Mouse (Mus musculus) intestine, postnatal 0 days (tissue): ENCODE data around the gene Mpp1. TPM values are rescaled to one million over a fixed set of nuclear protein-coding genes. Genes with fewer than 3 reads are reported as not detected.
A peak's percentile ranks its signal among the peaks of the same experiment; 100 is the strongest.

Experiments
- ATAC-seq: fragments of 200-750 bp; cut with Nextera tagmentation; 2 replicates; pipeline ENCODE4 v1.8.0; 2017; ENCODE audit warnings: mild to moderate bottlenecking, moderate TSS enrichment, moderate library complexity
- H3K27ac ChIP-seq: fragments of 300-500 bp; sonication (generic); 2 replicates; pipeline ENCODE4 v1.5.1; 2014; ENCODE audit warnings: mild to moderate bottlenecking, low read depth, low read length, moderate library complexity
- H3K27me3 ChIP-seq: fragments of 300-500 bp; sonication (generic); replicated peaks from 2 replicates; pipeline ENCODE4 v1.6.1; 2014; ENCODE audit warnings: low read length, mixed read lengths; ENCODE audit not compliant: control insufficient read depth, insufficient read depth
- H3K36me3 ChIP-seq: fragments of 300-500 bp; sonication (generic); 2 replicates; pipeline ENCODE4 v1.6.1; 2014; ENCODE audit warnings: mild to moderate bottlenecking, moderate library complexity; ENCODE audit not compliant: control insufficient read depth, insufficient read depth
- H3K4me1 ChIP-seq: fragments of 300-500 bp; sonication (generic); replicated peaks from 2 replicates; pipeline ENCODE4 v1.6.1; 2014; ENCODE audit warnings: antibody characterized with exemption, low read length, mixed read lengths; ENCODE audit not compliant: control insufficient read depth, insufficient read depth
- H3K4me2 ChIP-seq: fragments of 300-500 bp; sonication (generic); replicated peaks from 2 replicates; pipeline ENCODE4 v1.6.1; 2014; ENCODE audit warnings: low read depth, mild to moderate bottlenecking, moderate library complexity
- H3K4me3 ChIP-seq: fragments of 300-500 bp; sonication (generic); 2 replicates; pipeline ENCODE4 v1.5.1; 2014; ENCODE audit warnings: low read depth, low read length
- H3K9ac ChIP-seq: fragments of 300-500 bp; sonication (generic); 2 replicates; pipeline ENCODE4 v1.6.1; 2014; ENCODE audit warnings: mild to moderate bottlenecking, low read depth, low read length
- H3K9me3 ChIP-seq: fragments of 300-500 bp; sonication (generic); 2 replicates; pipeline ENCODE4 v1.6.1; 2016; ENCODE audit warnings: mixed run types; ENCODE audit not compliant: control insufficient read depth
- CTCF ChIP-seq: sonication (generic); IDR thresholded peaks from 2 replicates; pipeline ENCODE4 v1.5.1; 2016; ENCODE audit warnings: low read depth, mild to moderate bottlenecking, control low read depth, antibody characterized with exemption, moderate library complexity
- WGBS: fragments of 180-500 bp; shearing (Covaris S2); extraction: QIAGEN DNeasy Blood & Tissue Kit; methylation state at CpG from one replicate; pipeline ENCODE4 v1.1.7; 2014; 5-methylcytosine and 5-hydroxymethylcytosine counted together
- polyA plus RNA-seq: library from polyadenylated mRNA; unstranded; fragments of >200 nt; fragmentation: Nextera tagmentation; extraction: Ambion mirVana; gene quantifications from 2 replicates; pipeline ENCODE4 v1.2.1, GENCODE M21; 2015

Mpp1 gene
- polyA plus RNA-seq, 1 experiment from 2014 or later, result 262 TPM

DNA sequence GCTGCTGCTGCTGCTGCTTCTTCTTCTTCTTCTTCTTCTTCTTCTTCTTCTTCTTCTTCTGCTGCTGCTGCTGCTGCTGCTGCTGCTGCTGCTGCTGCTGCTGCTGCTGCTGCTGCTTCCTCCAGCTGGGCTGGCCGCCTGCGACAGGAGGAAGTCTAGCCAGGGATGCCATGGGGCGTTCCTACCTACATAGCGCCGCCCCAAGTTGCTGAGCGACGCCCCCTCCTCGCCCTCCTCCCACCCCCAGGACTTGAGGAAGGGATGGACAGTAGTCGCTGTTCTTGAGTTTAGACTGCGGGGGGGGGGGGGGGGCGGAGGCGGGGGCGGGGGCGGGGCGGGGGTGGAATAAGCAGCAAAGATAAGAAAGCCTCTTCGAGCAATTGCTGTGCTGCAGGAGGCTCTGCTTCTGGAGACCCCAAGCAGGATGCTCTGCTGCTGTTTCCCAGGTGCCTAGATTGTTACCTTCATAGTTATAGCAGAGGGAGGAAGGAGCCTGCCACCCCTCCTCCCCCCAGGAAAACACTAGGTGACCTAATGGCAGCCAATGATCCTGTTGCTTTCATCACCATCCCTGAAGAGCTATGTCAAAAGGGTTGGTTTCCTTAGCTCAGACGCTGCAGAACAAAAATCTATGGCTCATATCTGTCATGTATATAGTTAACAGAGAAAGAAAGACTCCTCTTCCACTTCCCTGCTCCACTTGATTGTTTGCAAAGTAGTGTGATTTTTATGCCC, 45.9 kb downstream of the Mpp1 start, which contains the start of gene Gab3:
Gene Gab3 (minus strand): TSS at position 685 of the 735 bp plus-strand sequence.
- WGBS, result 26% methylated on average over 7 of the region's 17 CpGs
- ATAC-seq, result 0 out of 2 replicates have a peak, but pooled peaks have one; percentile 64
- Histone ChIP-seq H3K27ac (no peak within 1 kb of the TSS), H3K4me2 (peak within 1 kb of the TSS; percentile 67), H3K4me1 (no peaks in the 10 kb centered on the region), H3K9ac (no peak within 1 kb of the TSS), H3K4me3 (peak within 1 kb of the TSS; percentile 44), H3K27me3 (no peaks in the 10 kb centered on the region), H3K36me3 (no peaks in the 10 kb centered on the region), H3K9me3 (no peaks in the 10 kb centered on the region)
- TF ChIP-seq CTCF, result no peak

DNA sequence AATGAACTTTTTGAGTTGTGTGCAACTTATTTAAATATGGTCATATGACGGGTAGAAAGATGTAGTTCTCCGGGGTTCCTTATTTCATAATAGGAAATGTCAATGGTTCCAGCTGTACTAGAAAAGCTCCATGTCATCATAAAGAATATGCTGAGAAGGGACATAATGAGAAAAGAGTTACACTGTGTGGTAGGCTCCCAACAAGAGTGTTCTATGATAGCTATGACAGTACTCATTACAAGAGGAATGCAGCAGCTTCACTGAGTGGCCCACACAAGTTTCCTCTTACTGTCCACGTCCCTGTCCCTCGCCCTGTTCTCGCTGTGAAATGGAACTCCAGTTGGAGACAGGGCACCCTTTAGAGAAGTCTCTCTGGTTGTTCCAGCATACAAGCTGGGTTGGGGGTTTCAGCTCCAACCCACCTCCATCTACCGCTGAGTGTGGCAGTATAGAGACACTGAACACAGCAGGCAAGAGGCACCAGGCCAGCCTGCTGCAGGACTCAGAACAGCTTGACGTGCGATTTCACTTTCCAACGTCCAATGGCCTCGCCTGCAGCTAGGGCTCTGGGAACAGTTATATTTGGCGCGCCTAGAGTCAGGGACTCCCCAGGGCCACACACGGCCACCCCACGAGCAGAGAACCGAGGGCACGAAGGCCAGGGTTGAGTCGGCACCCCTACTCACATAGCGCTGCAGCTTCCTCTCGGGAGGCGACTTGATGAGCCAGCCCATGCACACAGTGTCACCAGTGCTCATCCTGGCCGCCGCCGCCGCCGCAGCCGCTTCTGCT, 46.6 kb downstream of the Mpp1 start:
- Histone ChIP-seq H3K4me1 (no peaks in the 10 kb centered on the region), H3K9me3 (no peaks in the 10 kb centered on the region), H3K27me3 (no peaks in the 10 kb centered on the region), H3K9ac (no peak overlapping the region), H3K27ac (no peak overlapping the region), H3K4me2 (peak overlapping the region; percentile 67), H3K4me3 (peak overlapping the region; percentile 44), H3K36me3 (no peaks in the 10 kb centered on the region)
- ATAC-seq, result no peak
- WGBS, result 25% methylated on average over 25 of the region's 26 CpGs
- no peak for TF ChIP-seq CTCF

DNA sequence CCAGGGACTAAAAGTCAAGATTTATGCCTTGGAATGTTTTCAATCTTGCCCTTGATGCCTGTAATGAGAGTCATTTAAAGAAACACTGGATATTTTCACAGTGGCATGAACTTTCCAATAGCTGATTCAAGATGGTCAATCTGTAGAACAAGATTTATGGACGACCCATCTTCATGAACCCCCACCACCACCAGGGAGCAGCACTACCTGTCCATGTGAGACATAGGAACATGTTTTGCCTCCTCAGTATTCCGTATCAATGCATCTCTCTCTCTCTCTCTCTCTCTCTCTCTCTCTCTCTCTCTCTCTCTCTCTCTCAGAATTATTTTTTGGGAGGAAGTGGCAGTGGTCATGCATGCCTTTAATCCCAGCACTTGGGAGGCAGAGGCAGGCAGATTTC, 48.5 kb downstream of the Mpp1 start:
- H3K9ac ChIP-seq, result no peak overlapping the region
- H3K4me3 ChIP-seq, result no peak overlapping the region
- no peaks in the 10 kb centered on the region for H3K4me1 ChIP-seq
- H3K4me2 ChIP-seq, result no peak overlapping the region
- no peak overlapping the region for H3K27ac ChIP-seq
- 65% methylated on average over 2 of the region's 2 CpGs for WGBS
- peak; percentile 51 for TF ChIP-seq CTCF
- no peaks in the 10 kb centered on the region for H3K9me3 ChIP-seq
- ATAC-seq, result no peak
- H3K36me3 ChIP-seq, result no peaks in the 10 kb centered on the region
- H3K27me3 ChIP-seq, result no peaks in the 10 kb centered on the region

Other genes with a start within 250 kb of the Mpp1 start
- 1.4 and 1.7 TPM in 2 replicates for gene Gab3, start 45.6 kb downstream of the Mpp1 start, polyA plus RNA-seq
- 27.3 and 29.5 TPM in 2 replicates for gene Dkc1, start 35.2 kb downstream of the Mpp1 start, polyA plus RNA-seq
- 0.23 TPM in 1 of 2 replicates, not detected in the other for gene Smim9, start 32.8 kb upstream of the Mpp1 start, polyA plus RNA-seq